Mouse (Mus musculus) bone marrow, adult 2 months (tissue): Measurements from ENCODE around the gene D10Jhu81e.

Source experiments
- CTCF ChIP-seq: fragments of 200-500 bp; IDR thresholded peaks from 2 replicates; pipeline ENCODE4 v1.5.1; 2011; ENCODE audit warnings: low read length, control low read depth; ENCODE audit not compliant: control insufficient read depth, insufficient read depth
- POLR2A ChIP-seq: fragments of 200-500 bp; IDR thresholded peaks from 2 replicates; pipeline ENCODE4 v1.6.1; 2011; ENCODE audit warnings: low read depth, mild to moderate bottlenecking, control low read depth, low read length, borderline replicate concordance; ENCODE audit not compliant: control insufficient read depth

- no peak for TF ChIP-seq CTCF
- no peak for TF ChIP-seq POLR2A
These were observed 23.4 kb upstream of the D10Jhu81e start for GRCm38 (mm10) chr10:78192933-78193332.
